Mouse (Mus musculus) megakaryocyte-erythroid progenitor cell, adult 5-6 weeks (primary cell): Measurements from ENCODE around the gene Aldh5a1. TPM values are rescaled to one million over a fixed set of nuclear protein-coding genes. Genes with fewer than 3 reads are reported as not detected.

Source experiments
- ATAC-seq: replicated peaks from 2 replicates; pipeline ENCODE4 v1.8.0; 2016; ENCODE audit warnings: mild to moderate bottlenecking, inconsistent platforms; ENCODE audit not compliant: severe bottlenecking, poor library complexity, low FRiP score, low TSS enrichment
- total RNA-seq, 2 experiments: library from RNA; stranded (forward) in 1 of 2; stranded (reverse) in 1 of 2; fragments of 200-1000, 215-1000 nt in 1 of 2; fragments of >200 nt in 1 of 2; fragmentation: Nextera tagmentation in 1 of 2; gene quantifications; 2 replicates each; pipeline ENCODE4 v1.2.3; 2014 to 2017

Gene Aldh5a1
- total RNA-seq, 2 experiments from 2014 or later, result 0.05 to 0.24 TPM

DNA sequence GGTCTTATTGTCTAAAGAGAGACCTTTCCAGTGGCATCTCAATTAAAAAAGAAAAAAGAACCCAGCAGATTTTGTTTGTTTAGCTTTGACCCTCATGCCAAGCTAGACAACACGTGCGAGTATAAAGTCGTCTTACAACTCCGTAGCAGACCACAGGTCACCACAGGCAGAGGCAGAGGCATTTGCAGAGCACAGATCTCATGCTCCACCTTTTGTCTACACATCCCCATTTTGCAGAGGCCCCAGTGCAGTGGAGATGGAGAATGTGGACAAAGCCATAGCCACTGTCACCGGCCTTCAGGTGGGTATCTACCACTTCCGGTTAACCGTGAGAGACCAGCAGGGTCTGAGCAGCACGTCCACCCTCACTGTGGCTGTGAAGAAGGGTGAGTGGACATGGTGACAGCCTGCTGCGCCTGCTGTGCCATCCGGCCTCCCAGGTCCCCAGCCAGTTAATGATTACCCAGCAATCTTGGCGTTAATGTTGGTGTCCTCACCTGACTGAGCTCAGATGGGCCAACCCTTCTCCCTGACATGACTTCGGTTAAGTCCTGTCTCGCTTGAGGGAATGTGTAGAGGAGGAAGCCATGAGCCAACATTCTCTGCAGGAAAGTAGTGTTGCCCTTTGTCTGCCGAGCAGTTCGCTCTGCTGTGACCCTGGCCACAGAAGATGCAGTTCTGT, 58.0 kb downstream of the Aldh5a1 start:
- ATAC-seq, result no peak

DNA sequence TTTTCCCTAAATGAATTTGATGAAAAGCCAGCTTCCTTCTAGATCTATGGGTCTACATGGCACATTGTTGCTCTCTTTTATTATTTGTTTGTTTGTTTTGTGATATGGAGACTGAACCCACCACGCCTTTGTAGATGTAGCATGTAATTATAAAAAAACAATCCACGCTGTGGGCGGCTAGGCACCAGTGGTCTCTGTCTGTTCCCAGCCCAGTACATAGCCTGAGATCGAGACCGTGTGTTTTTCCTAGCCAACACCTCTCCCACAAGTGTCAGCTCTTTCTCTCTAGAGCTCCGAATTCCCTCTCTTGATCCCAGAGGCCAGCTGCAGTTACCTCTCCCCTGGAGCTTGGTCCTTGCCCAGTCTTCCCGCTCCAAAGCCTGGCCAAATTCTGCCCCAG, 69.2 kb downstream of the Aldh5a1 start:
- no peak for ATAC-seq

- ATAC-seq, result no peak
Measured at GRCm38 (mm10) chr13:24867789-24868188, 69.7 kb downstream of the Aldh5a1 start.

DNA sequence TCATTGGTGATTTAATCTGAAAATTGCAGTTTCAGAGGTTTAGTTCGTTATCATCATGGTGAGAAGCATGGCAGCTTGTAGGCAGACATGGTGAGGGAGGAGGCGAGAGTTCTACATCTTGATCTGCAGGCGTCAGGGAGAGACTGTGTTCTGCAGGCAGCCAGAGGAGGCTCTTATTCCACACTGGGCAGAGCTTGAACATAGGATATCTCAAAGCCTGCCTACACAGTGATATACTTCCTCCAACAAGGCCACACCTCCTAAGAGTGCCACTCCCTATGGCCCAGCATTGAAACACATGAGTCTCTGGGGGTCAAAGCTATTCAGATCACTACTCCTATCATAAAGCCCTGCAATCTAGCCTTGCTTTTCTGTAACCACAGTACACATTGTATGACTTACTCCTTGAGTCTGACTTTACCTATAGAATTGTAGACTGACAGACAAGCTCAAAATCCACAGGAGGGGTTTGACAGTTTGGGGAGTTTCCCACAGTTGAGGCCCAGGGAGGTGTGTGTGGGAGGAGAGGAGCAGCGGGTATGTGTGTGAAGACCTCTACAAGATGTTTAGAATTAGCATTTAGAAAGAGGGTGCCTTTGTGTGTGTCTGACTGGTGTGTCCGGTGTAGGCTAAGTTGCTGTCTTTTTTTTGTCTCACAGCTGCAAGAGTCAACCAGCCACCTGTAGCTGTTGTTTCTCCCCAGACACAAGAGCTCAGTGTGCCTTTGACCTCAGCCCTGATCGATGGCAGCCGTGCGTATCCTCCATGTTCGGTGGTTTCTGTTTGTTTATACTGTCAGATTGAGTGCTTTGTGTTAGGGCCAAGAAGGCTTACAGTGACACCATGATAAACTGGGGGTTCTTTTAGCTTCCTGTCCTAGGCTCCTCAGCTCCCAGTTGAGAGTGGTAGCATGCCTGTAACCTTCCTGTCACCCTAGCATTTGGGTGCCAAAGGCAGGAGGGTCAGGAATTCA, 70.7 kb downstream of the Aldh5a1 start:
- ATAC-seq, result no peak

- peak; percentile 78 for ATAC-seq
Measured at GRCm38 (mm10) chr13:24862520-24862919, 74.9 kb downstream of the Aldh5a1 start.

GRCm38 (mm10) chr13:24862021-24862420, 75.4 kb downstream of the Aldh5a1 start:
- no peak for ATAC-seq

DNA sequence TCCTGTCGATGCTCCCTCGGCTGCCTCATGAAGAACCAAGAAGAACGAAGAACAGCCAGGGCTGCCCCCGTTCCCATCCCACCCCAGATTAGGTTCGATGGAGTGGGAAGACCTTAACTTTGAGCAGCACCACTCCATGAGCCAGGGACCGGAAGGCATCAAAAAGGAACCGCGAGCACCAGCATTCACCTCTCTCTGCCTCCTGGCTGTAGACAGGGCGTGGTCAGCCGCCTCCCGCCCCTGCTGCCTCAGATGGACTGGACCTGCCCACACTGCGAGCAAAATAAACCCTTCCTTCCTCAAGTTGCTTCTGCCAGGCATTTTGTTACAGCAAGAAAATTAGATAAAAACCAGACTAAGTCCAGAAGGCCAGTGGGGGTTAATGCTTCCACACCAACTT, 76.4 kb downstream of the Aldh5a1 start:
- no peak for ATAC-seq

DNA sequence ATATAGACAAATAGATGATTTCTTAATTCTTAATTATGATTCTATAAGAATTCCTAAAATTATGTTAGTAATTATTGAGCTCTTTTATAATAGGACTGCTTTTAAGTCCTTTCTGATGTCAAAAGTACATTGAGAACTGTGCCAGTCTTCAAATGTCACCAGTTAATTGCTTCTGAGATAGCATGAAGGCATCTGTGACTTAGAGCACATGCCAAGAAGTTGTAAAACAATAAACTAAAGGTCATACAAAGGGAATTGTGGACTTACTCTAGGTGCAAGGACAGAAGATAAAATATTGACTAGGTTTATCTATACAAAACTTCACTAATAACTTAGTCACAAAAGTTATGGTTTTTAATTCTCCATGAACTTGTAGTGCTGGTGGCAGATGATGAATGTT, 78.3 kb downstream of the Aldh5a1 start:
- no peak for ATAC-seq

Other genes with a start within 250 kb of the Aldh5a1 start
- not detected in 2 replicates for gene Armh2, start 196.4 kb downstream of the Aldh5a1 start, total RNA-seq (2014; fragmentation: Nextera tagmentation)
- 2.1 TPM in 1 of 2 replicates, not detected in the other for gene Armh2, start 196.4 kb downstream of the Aldh5a1 start, total RNA-seq (2017)
- gene Gmnn, start 175.7 kb downstream of the Aldh5a1 start, total RNA-seq (2014; fragmentation: Nextera tagmentation), result 156 and 206 TPM in 2 replicates
- gene Gmnn, start 175.7 kb downstream of the Aldh5a1 start, total RNA-seq (2017), result 222 and 297 TPM in 2 replicates
- gene BC005537, start 136.0 kb downstream of the Aldh5a1 start, total RNA-seq (2014; fragmentation: Nextera tagmentation), result 91.9 and 121 TPM in 2 replicates
- gene BC005537, start 136.0 kb downstream of the Aldh5a1 start, total RNA-seq (2017), result 42.4 and 44.0 TPM in 2 replicates
- 39.4 and 69.5 TPM in 2 replicates for gene Acot13, start 106.1 kb downstream of the Aldh5a1 start, total RNA-seq (2014; fragmentation: Nextera tagmentation)
- 80.5 and 87.5 TPM in 2 replicates for gene Acot13, start 106.1 kb downstream of the Aldh5a1 start, total RNA-seq (2017)
- 61.6 and 87.7 TPM in 2 replicates for gene Tdp2, start 106.0 kb downstream of the Aldh5a1 start, total RNA-seq (2014; fragmentation: Nextera tagmentation)
- 61.8 and 64.1 TPM in 2 replicates for gene Tdp2, start 106.0 kb downstream of the Aldh5a1 start, total RNA-seq (2017)
- not detected in 2 replicates for gene D130043K22Rik, start 92.5 kb downstream of the Aldh5a1 start, total RNA-seq (2014; fragmentation: Nextera tagmentation)
- 0.38 TPM in 1 of 2 replicates, not detected in the other for gene D130043K22Rik, start 92.5 kb downstream of the Aldh5a1 start, total RNA-seq (2017)
- gene Gpld1, start 5.5 kb upstream of the Aldh5a1 start, total RNA-seq (2014; fragmentation: Nextera tagmentation), result not detected in 2 replicates
- gene Gpld1, start 5.5 kb upstream of the Aldh5a1 start, total RNA-seq (2017), result 0.56 and 0.72 TPM in 2 replicates
- 27.4 and 36.3 TPM in 2 replicates for gene Mrs2, start 82.7 kb upstream of the Aldh5a1 start, total RNA-seq (2014; fragmentation: Nextera tagmentation)
- gene Mrs2, start 82.7 kb upstream of the Aldh5a1 start, total RNA-seq (2017), result 11.4 and 11.9 TPM in 2 replicates
- gene Dcdc2a, start 118.3 kb upstream of the Aldh5a1 start, total RNA-seq (2014; fragmentation: Nextera tagmentation), result not detected in 2 replicates
- not detected in 2 replicates for gene Dcdc2a, start 118.3 kb upstream of the Aldh5a1 start, total RNA-seq (2017)